Mouse (Mus musculus) intestine, embryonic 16.5 days (tissue): ENCODE measurements around the gene Gm17727. TPM values are rescaled to one million over a fixed set of nuclear protein-coding genes. Genes with fewer than 3 reads are reported as not detected.
"Not testable (repeated sequence)": the region's sequence is repeated elsewhere in the genome, so short reads cannot be mapped to it uniquely, and the experiment has no call there.

Experiments used
- ATAC-seq: fragments of 200-750 bp; cut with Nextera tagmentation; 2 replicates; pipeline ENCODE4 v1.8.0; 2017; ENCODE audit warnings: moderate TSS enrichment, moderate library complexity
- H3K27ac ChIP-seq: fragments of 300-500 bp; sonication (generic); 2 replicates; pipeline ENCODE4 v1.5.1; 2014; ENCODE audit warnings: mild to moderate bottlenecking, low read length
- H3K27me3 ChIP-seq: fragments of 300-500 bp; sonication (generic); replicated peaks from 2 replicates; pipeline ENCODE4 v1.6.1; 2014; ENCODE audit warnings: low read length, control low read depth, mixed read lengths; ENCODE audit not compliant: control insufficient read depth, insufficient read depth
- H3K36me3 ChIP-seq: fragments of 300-500 bp; sonication (generic); 2 replicates; pipeline ENCODE4 v1.6.1; 2014; ENCODE audit warnings: low read length, control low read depth; ENCODE audit not compliant: control insufficient read depth, insufficient read depth
- H3K4me1 ChIP-seq: fragments of 300-500 bp; sonication (generic); 2 replicates; pipeline ENCODE4 v1.6.1; 2014; ENCODE audit warnings: low read length, control low read depth, mixed read lengths; ENCODE audit not compliant: control insufficient read depth, insufficient read depth
- H3K4me2 ChIP-seq: fragments of 300-500 bp; sonication (generic); 2 replicates; pipeline ENCODE4 v1.6.1; 2014; ENCODE audit warnings: low read depth, low read length, control low read depth
- H3K4me3 ChIP-seq: fragments of 300-500 bp; sonication (generic); 2 replicates; pipeline ENCODE4 v1.5.1; 2014; ENCODE audit warnings: mild to moderate bottlenecking, low read length
- H3K9ac ChIP-seq: fragments of 300-500 bp; sonication (generic); 2 replicates; pipeline ENCODE4 v1.6.1; 2014; ENCODE audit warnings: low read depth, low read length
- H3K9me3 ChIP-seq: fragments of 300-500 bp; sonication (generic); 2 replicates; pipeline ENCODE4 v1.6.1; 2016; ENCODE audit warnings: low read length, control low read depth; ENCODE audit not compliant: control insufficient read depth
- WGBS: fragments of 180-500 bp; shearing (Covaris S2); extraction: QIAGEN DNeasy Blood & Tissue Kit; methylation state at CpG from one replicate; pipeline ENCODE4 v1.1.7; 2014; 5-methylcytosine and 5-hydroxymethylcytosine counted together
- polyA plus RNA-seq: library from polyadenylated mRNA; unstranded; fragments of >200 nt; fragmentation: Nextera tagmentation; extraction: Ambion mirVana; gene quantifications from 2 replicates; pipeline ENCODE4 v1.2.1, GENCODE M21; 2015

Gene Gm17727
- not detected in 2 replicates for polyA plus RNA-seq

DNA sequence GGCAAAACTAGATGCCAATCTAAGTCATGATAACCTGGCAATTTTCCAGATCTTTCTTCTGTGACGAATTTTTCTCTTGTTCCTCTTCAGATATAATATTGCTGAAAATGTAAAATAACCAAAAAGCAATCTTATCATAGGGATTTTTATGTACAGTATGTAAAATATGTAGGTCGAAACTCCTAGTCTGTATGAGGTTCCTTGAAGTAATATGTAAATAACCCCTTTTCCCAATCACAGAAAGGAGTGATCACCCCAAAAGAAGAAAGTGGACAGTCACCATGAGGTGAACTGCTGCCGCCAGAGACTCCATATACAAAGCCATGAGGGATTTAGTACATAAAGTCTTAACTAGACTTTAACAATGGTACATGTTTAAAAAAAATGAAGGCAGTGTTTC is at the start of gene Gm17727:
Gene Gm17727 (minus strand): TSS at position 101 of the 400 bp plus-strand sequence.
- Histone ChIP-seq H3K9ac (no peak within 1 kb of the TSS), H3K9me3 (no peaks in the 10 kb centered on the region), H3K27me3 (no peaks in the 10 kb centered on the region), H3K4me1 (no peaks in the 10 kb centered on the region), H3K36me3 (no peaks in the 10 kb centered on the region), H3K4me3 (no peak within 1 kb of the TSS), H3K4me2 (no peak within 1 kb of the TSS), H3K27ac (no peak within 1 kb of the TSS)
- 61% methylated on average over 3 of the region's 3 CpGs for WGBS
- ATAC-seq = no peak

- not testable (repeated sequence) for H3K27ac ChIP-seq, H3K27me3 ChIP-seq, H3K4me2 ChIP-seq, H3K4me3 ChIP-seq, H3K36me3 ChIP-seq, H3K9me3 ChIP-seq, H3K4me1 ChIP-seq, H3K9ac ChIP-seq, ATAC-seq
- 93% methylated on average over 15 of the region's 15 CpGs for WGBS
These were observed 40.0 kb upstream of the Gm17727 start for GRCm38 (mm10) chr9:35817881-35818280.

DNA sequence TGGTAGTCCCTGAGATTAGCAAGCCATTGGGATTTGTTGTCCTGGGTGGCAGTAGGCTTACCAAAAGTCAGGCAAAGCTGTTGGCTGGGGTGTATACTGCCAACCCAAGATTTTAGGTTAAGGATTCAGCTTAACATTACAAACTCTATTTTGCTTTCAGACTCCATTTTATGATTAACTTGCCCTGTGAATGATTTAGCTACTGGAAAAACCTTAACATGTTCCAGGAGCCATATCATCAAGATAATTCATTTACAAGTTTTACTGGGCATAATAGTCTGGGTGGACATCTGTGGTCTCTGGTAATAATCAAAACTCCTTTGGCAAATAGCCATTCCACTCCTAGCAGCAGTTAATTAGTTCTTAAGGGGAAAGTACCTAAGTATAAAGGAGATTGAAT is 20.2 kb upstream of the Gm17727 start:
- Histone ChIP-seq H3K9me3 (no peaks in the 10 kb centered on the region), H3K27ac (no peak overlapping the region), H3K36me3 (no peaks in the 10 kb centered on the region), H3K27me3 (no peaks in the 10 kb centered on the region), H3K4me1 (no peaks in the 10 kb centered on the region), H3K4me2 (no peak overlapping the region), H3K4me3 (no peak overlapping the region), H3K9ac (no peak overlapping the region)
- no peak for ATAC-seq

- 84% methylated on average over 3 of the region's 3 CpGs for WGBS
- H3K27me3 ChIP-seq = no peaks in the 10 kb centered on the region
- ATAC-seq = no peak
- H3K4me2 ChIP-seq = no peak within 1 kb of the TSS
- H3K4me1 ChIP-seq = no peaks in the 10 kb centered on the region
- no peaks in the 10 kb centered on the region for H3K9me3 ChIP-seq
- H3K27ac ChIP-seq = no peak within 1 kb of the TSS
- H3K36me3 ChIP-seq = no peaks in the 10 kb centered on the region
- H3K4me3 ChIP-seq = no peak within 1 kb of the TSS
- H3K9ac ChIP-seq = no peak within 1 kb of the TSS
These were observed 12.1 kb upstream of the Gm17727 start, which contains the start of the genes Gm27235 and D730048I06Rik for GRCm38 (mm10) chr9:35790001-35790400. TSS of gene Gm27235 (minus strand) at chr9:35790101. TSS of gene D730048I06Rik (minus strand) at chr9:35790112.

DNA sequence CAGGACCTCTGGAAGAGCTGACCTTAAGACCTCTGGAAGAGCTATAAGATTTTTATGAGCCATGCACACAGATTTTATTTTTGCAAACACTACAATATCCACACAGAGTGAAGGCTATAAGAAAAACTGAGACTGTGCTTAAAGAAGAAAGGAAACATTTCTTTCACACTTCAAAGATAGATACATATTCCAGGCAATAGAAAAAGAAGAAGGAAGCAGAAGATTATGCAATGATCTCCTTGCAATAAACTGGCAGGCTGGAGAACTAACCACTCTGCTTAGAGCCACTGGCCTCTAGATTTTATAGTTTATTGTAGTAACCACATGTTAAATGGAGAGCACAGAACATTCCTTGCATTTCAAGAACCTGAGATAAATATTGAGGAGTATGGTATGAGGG is 21.1 kb downstream of the Gm17727 start:
- Histone ChIP-seq H3K9ac (no peak overlapping the region), H3K4me2 (no peak overlapping the region)
- ATAC-seq = no peak

GRCm38 (mm10) chr9:35740749-35741148 is 37.2 kb downstream of the Gm17727 start, which contains the start of gene Gm17677:
TSS of gene Gm17677 (plus strand) at chr9:35741049.
- Histone ChIP-seq H3K27me3 (no peaks in the 10 kb centered on the region), H3K9ac (no peak within 1 kb of the TSS), H3K4me3 (no peak within 1 kb of the TSS), H3K27ac (no peak within 1 kb of the TSS), H3K9me3 (no peaks in the 10 kb centered on the region), H3K36me3 (no peaks in the 10 kb centered on the region), H3K4me2 (no peak within 1 kb of the TSS), H3K4me1 (no peaks in the 10 kb centered on the region)
- no peak for ATAC-seq

More for the DNA sequence above, 21.1 kb downstream of the Gm17727 start:
- Histone ChIP-seq H3K4me3 (no peak overlapping the region), H3K9me3 (no peaks in the 10 kb centered on the region), H3K27ac (no peak overlapping the region), H3K36me3 (no peaks in the 10 kb centered on the region), H3K4me1 (no peaks in the 10 kb centered on the region), H3K27me3 (no peaks in the 10 kb centered on the region)

Other genes with a start within 250 kb of the Gm17727 start
- gene Ddx25, start 219.6 kb downstream of the Gm17727 start, polyA plus RNA-seq = 1.1 and 1.2 TPM in 2 replicates
- 15.0 and 16.5 TPM in 2 replicates for gene Pus3, start 219.5 kb downstream of the Gm17727 start, polyA plus RNA-seq
- gene Pate2, start 207.8 kb downstream of the Gm17727 start, polyA plus RNA-seq = 0.38 and 0.66 TPM in 2 replicates
- gene Hyls1, start 207.7 kb downstream of the Gm17727 start, polyA plus RNA-seq = 10.8 TPM in 2 replicates
- not detected in 2 replicates for gene Pate4, start 166.2 kb downstream of the Gm17727 start, polyA plus RNA-seq
- gene Pate3, start 129.9 kb downstream of the Gm17727 start, polyA plus RNA-seq = not detected in 2 replicates
- gene Pate1, start 90.7 kb downstream of the Gm17727 start, polyA plus RNA-seq = not detected in 2 replicates
- gene Gm17677, start 37.1 kb downstream of the Gm17727 start, polyA plus RNA-seq = not detected in 2 replicates
- gene Gm27235, start 12.0 kb upstream of the Gm17727 start, polyA plus RNA-seq = not detected in 2 replicates
- not detected in 2 replicates for gene D730048I06Rik, start 12.0 kb upstream of the Gm17727 start, polyA plus RNA-seq
- not detected in 2 replicates for gene 9230110F15Rik, start 66.0 kb upstream of the Gm17727 start, polyA plus RNA-seq
- not detected in 2 replicates for gene 9230113P08Rik, start 130.3 kb upstream of the Gm17727 start, polyA plus RNA-seq